Mouse (Mus musculus) lung, postnatal 0 days (tissue): ENCODE results near the gene Ube2m.

Source experiments
- CTCF ChIP-seq: IDR thresholded peaks from 2 replicates; pipeline ENCODE4 v1.5.1; 2016; ENCODE audit warnings: antibody characterized with exemption, mild to moderate bottlenecking
- EP300 ChIP-seq: IDR thresholded peaks from 2 replicates; pipeline ENCODE4 v1.6.1; 2016; ENCODE audit warnings: antibody characterized with exemption, mild to moderate bottlenecking, control low read depth

GRCm38 (mm10) chr7:12998851-12999250, 39.2 kb downstream of the Ube2m start, which contains the start of gene Trim28:
- TF ChIP-seq CTCF (no peak), EP300 (no peak)
